ENCODE assay signal across 10 mouse cellular contexts in genomic region chr13:73831486-73831885, GRCm38 (mm10). TPM values are rescaled to one million over a fixed set of nuclear protein-coding genes. Genes with fewer than 3 reads are reported as not detected.
DNase-seq lines count a peak whose midpoint lies in the region; ATAC-seq lines count a peak whose summit lies in the region.
"Had no signal": no experiment of that assay in that cellular context is flagged by ENCODE, and none has a peak within 500 bp of the region (broad histone marks: within the 10 kb centered on the region; RNA-seq: fewer than 3 reads in every experiment).

No protein-coding gene starts in this region.

- H3K9me3 ChIP-seq in kidney, embryonic 15.5 days (replicated peaks): no peaks in the 10 kb centered on the region
- no peaks in the 10 kb centered on the region for H3K9me3 ChIP-seq in embryonic facial prominence, embryonic 11.5 days (replicated peaks; ENCODE audit: control insufficient read depth, low read length)
- H3K9me3 ChIP-seq in hindbrain, embryonic 15.5 days: no peaks in the 10 kb centered on the region
- no peaks in the 10 kb centered on the region for H3K9me3 ChIP-seq in limb, embryonic 10.5 days (replicated peaks)
- H3K9me3 ChIP-seq in midbrain, embryonic 16.5 days (replicated peaks; ENCODE audit: control insufficient read depth, low read length, poor library complexity, severe bottlenecking): no peaks in the 10 kb centered on the region
- no peaks in the 10 kb centered on the region for H3K9me3 ChIP-seq in stomach, embryonic 16.5 days (replicated peaks; ENCODE audit: control insufficient read depth, low read length)
- H3K9me3 ChIP-seq: embryonic facial prominence, embryonic 12.5 days had no signal

- no peaks in the 10 kb centered on the region for H3K27me3 ChIP-seq in kidney, embryonic 15.5 days
- no peaks in the 10 kb centered on the region for H3K27me3 ChIP-seq in embryonic facial prominence, embryonic 11.5 days (ENCODE audit: control insufficient read depth, insufficient read depth, low read length)
- H3K27me3 ChIP-seq in hindbrain, embryonic 15.5 days: no peaks in the 10 kb centered on the region
- H3K27me3 ChIP-seq in limb, embryonic 10.5 days (ENCODE audit: low read depth, poor library complexity, severe bottlenecking): no peaks in the 10 kb centered on the region
- no peaks in the 10 kb centered on the region for H3K27me3 ChIP-seq in midbrain, embryonic 16.5 days (ENCODE audit: control insufficient read depth, insufficient read depth, low read depth, low read length)
- no peaks in the 10 kb centered on the region for H3K27me3 ChIP-seq in stomach, embryonic 16.5 days (ENCODE audit: control insufficient read depth, insufficient read depth, low read length)
- H3K27me3 ChIP-seq: embryonic facial prominence, embryonic 12.5 days had no signal

- WGBS in kidney, embryonic 15.5 days: 0% methylated on average over 2 of the region's 2 CpGs
- 2% methylated on average over 2 of the region's 2 CpGs for WGBS in embryonic facial prominence, embryonic 11.5 days
- 0% methylated on average over 2 of the region's 2 CpGs for WGBS in hindbrain, embryonic 15.5 days
- WGBS in limb, embryonic 10.5 days: 2% methylated on average over 2 of the region's 2 CpGs
- 0% methylated on average over 2 of the region's 2 CpGs for WGBS in midbrain, embryonic 16.5 days
- WGBS in stomach, embryonic 16.5 days: 0% methylated on average over 2 of the region's 2 CpGs

- H3K36me3 ChIP-seq in kidney, embryonic 15.5 days: no peaks in the 10 kb centered on the region
- H3K36me3 ChIP-seq in embryonic facial prominence, embryonic 11.5 days (replicated peaks; ENCODE audit: control insufficient read depth, insufficient read depth, low read depth, low read length): no peaks in the 10 kb centered on the region
- H3K36me3 ChIP-seq in hindbrain, embryonic 15.5 days: no peaks in the 10 kb centered on the region
- peaks cover 24% of the 10 kb centered on the region for H3K36me3 ChIP-seq in limb, embryonic 10.5 days
- H3K36me3 ChIP-seq in midbrain, embryonic 16.5 days (ENCODE audit: control insufficient read depth, insufficient read depth, low read length): peaks cover 1% of the 10 kb centered on the region; the same call in 1 of the 2 replicates
- no peaks in the 10 kb centered on the region for H3K36me3 ChIP-seq in stomach, embryonic 16.5 days (ENCODE audit: control insufficient read depth, insufficient read depth, low read length)

- no peak for ATAC-seq in kidney, embryonic 15.5 days (replicated peaks; ENCODE audit: low FRiP score)
- 0 out of 2 replicates have a peak, but pooled peaks have one; percentile 20 for ATAC-seq in embryonic facial prominence, embryonic 11.5 days (replicated peaks; ENCODE audit: insufficient number of reproducible peaks, low FRiP score, low TSS enrichment, low read depth)
- ATAC-seq in hindbrain, embryonic 15.5 days (ENCODE audit: low FRiP score, low read depth): 0 out of 2 replicates have a peak, but pooled peaks have one; percentile 19
- ATAC-seq in midbrain, embryonic 16.5 days: peak; percentile 33
- ATAC-seq in stomach, embryonic 16.5 days (ENCODE audit: insufficient read depth, low FRiP score): 0 out of 2 replicates have a peak, but pooled peaks have one; percentile 21

- H3K27ac ChIP-seq in kidney, embryonic 15.5 days: no peak overlapping the region
- H3K27ac ChIP-seq in embryonic facial prominence, embryonic 11.5 days (replicated peaks; ENCODE audit: low read depth, low read length): no peak overlapping the region
- no peak overlapping the region for H3K27ac ChIP-seq in hindbrain, embryonic 15.5 days (replicated peaks)
- H3K27ac ChIP-seq in limb, embryonic 10.5 days: peak overlapping the region; percentile 61; the same call in 1 of the 2 replicates
- H3K27ac ChIP-seq in midbrain, embryonic 16.5 days (ENCODE audit: low read length): no peak overlapping the region
- no peak overlapping the region for H3K27ac ChIP-seq in stomach, embryonic 16.5 days (ENCODE audit: low read length)
- H3K27ac ChIP-seq: embryonic facial prominence, embryonic 12.5 days; macrophage had no signal

- DNase-seq in kidney, adult 18-20 months: peak; percentile 70
- peak; percentile 47 for DNase-seq in adrenal gland, adult 2 months
- peak; percentile 81 for DNase-seq in embryonic facial prominence, embryonic 11.5 days (ENCODE audit: low spot score)
- peak; percentile 84 for DNase-seq in limb, embryonic 10.5 days (ENCODE audit: low spot score)

- peaks cover 27% of the 10 kb centered on the region for H3K4me1 ChIP-seq in kidney, embryonic 15.5 days
- peaks cover 6% of the 10 kb centered on the region; the same call in 1 of the 2 replicates for H3K4me1 ChIP-seq in embryonic facial prominence, embryonic 11.5 days (ENCODE audit: control insufficient read depth, insufficient read depth, low read length)
- H3K4me1 ChIP-seq in hindbrain, embryonic 15.5 days (replicated peaks): peaks cover 10% of the 10 kb centered on the region; the same call in 1 of the 2 replicates
- peaks cover 64% of the 10 kb centered on the region for H3K4me1 ChIP-seq in limb, embryonic 10.5 days
- H3K4me1 ChIP-seq in midbrain, embryonic 16.5 days (ENCODE audit: control insufficient read depth, insufficient read depth, low read length): peaks cover 7% of the 10 kb centered on the region
- peaks cover 7% of the 10 kb centered on the region for H3K4me1 ChIP-seq in stomach, embryonic 16.5 days (ENCODE audit: control insufficient read depth, insufficient read depth, low read length)

- H3K4me2 ChIP-seq in kidney, embryonic 15.5 days: no peak overlapping the region
- no peak overlapping the region for H3K4me2 ChIP-seq in embryonic facial prominence, embryonic 11.5 days (ENCODE audit: low read depth, low read length)
- no peak overlapping the region for H3K4me2 ChIP-seq in hindbrain, embryonic 15.5 days
- no peak overlapping the region for H3K4me2 ChIP-seq in midbrain, embryonic 16.5 days (ENCODE audit: low read length)
- H3K4me2 ChIP-seq in stomach, embryonic 16.5 days (ENCODE audit: low read depth, low read length): no peak overlapping the region
- H3K4me2 ChIP-seq: embryonic facial prominence, embryonic 12.5 days had no signal

- no peak overlapping the region for H3K4me3 ChIP-seq in kidney, embryonic 15.5 days (replicated peaks)
- no peak overlapping the region for H3K4me3 ChIP-seq in embryonic facial prominence, embryonic 11.5 days (ENCODE audit: low read depth, low read length)
- no peak overlapping the region for H3K4me3 ChIP-seq in hindbrain, embryonic 15.5 days
- no peak overlapping the region for H3K4me3 ChIP-seq in limb, embryonic 10.5 days
- H3K4me3 ChIP-seq in midbrain, embryonic 16.5 days (ENCODE audit: low read depth, low read length): no peak overlapping the region
- H3K4me3 ChIP-seq in stomach, embryonic 16.5 days (replicated peaks; ENCODE audit: low read length): no peak overlapping the region
- H3K4me3 ChIP-seq: embryonic facial prominence, embryonic 12.5 days had no signal

- no peak overlapping the region for H3K9ac ChIP-seq in kidney, embryonic 15.5 days
- no peak overlapping the region for H3K9ac ChIP-seq in embryonic facial prominence, embryonic 11.5 days (replicated peaks; ENCODE audit: low read length)
- no peak overlapping the region for H3K9ac ChIP-seq in hindbrain, embryonic 15.5 days
- H3K9ac ChIP-seq in midbrain, embryonic 16.5 days (ENCODE audit: low read depth, low read length): no peak overlapping the region
- H3K9ac ChIP-seq in stomach, embryonic 16.5 days (ENCODE audit: low read length): no peak overlapping the region
- H3K9ac ChIP-seq: embryonic facial prominence, embryonic 12.5 days had no signal

RNA-seq across cellular contexts. Expression of gene Nkd2, which starts 15.9 kb away (rescaled TPM):
- 5.6 and 6.2 TPM in 2 replicates for polyA plus RNA-seq in kidney, embryonic 15.5 days (2015; fragmentation: Nextera tagmentation; extraction: Ambion mirVana)
- 1 to 10 TPM; 1.4 to 2.8 TPM for total RNA-seq in adrenal gland, adult 2 months (2021)
- polyA plus RNA-seq in adrenal gland, adult 2 months (2012; rRNA removed): 1.8 and 3.7 TPM in 2 replicates
- polyA plus RNA-seq in embryonic facial prominence, embryonic 11.5 days (2014; fragmentation: Nextera tagmentation; extraction: Ambion mirVana): 20.1 and 20.2 TPM in 2 replicates
- polyA plus RNA-seq in hindbrain, embryonic 15.5 days (2015; fragmentation: Nextera tagmentation; extraction: Ambion mirVana): 14.9 and 17.1 TPM in 2 replicates
- 43.2 and 57.4 TPM in 2 replicates for polyA plus RNA-seq in limb, embryonic 10.5 days (2016; fragmentation: Nextera tagmentation; extraction: Ambion mirVana)
- polyA plus RNA-seq in midbrain, embryonic 16.5 days (2015; fragmentation: Nextera tagmentation; extraction: Ambion mirVana): 15.5 and 20.6 TPM in 2 replicates
- 5.0 and 6.4 TPM in 2 replicates for polyA plus RNA-seq in stomach, embryonic 16.5 days (2015; fragmentation: Nextera tagmentation; extraction: Ambion mirVana)
- polyA plus RNA-seq: macrophage had no signal
